Comparison of ENCODE assay signal across 26 mouse cellular contexts in the genomic region with DNA sequence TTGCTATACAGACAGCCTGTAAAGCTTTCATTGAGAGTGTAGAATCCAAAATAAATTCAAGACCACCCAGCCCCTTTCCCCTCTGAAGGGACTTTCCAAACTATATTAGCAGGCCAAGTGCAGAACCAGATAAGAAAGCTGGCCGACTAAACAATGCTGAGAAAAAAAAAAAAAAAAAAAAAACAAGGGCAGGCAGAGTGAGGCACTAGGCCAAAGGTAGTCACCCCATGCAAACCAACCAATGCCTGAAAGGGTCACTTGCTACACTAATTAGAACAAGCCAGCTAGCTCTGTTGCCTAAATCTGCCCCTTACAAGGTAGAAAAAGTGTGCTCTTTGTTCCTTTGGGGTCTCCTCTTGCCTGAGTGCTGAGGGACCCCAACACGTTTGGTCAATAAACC. TPM values are rescaled to one million over a fixed set of nuclear protein-coding genes. Genes with fewer than 3 reads are reported as not detected.
DNase-seq lines count a peak whose midpoint lies in the region; ATAC-seq and TF ChIP-seq lines count a peak whose summit lies in the region.
"Had no signal": no experiment of that assay in that cellular context is flagged by ENCODE, and none has a peak within 500 bp of the region (broad histone marks: within the 10 kb centered on the region; RNA-seq: fewer than 3 reads in every experiment).

No protein-coding gene starts in this region.

- H3K9me3 ChIP-seq in heart, embryonic 11.5 days (replicated peaks; ENCODE audit: control insufficient read depth, low read length), result no peaks in the 10 kb centered on the region
- no peaks in the 10 kb centered on the region for H3K9me3 ChIP-seq in liver, embryonic 12.5 days (replicated peaks)
- H3K9me3 ChIP-seq in MEL (replicated peaks; ENCODE audit: insufficient read depth, low read length), result no peaks in the 10 kb centered on the region
- no peaks in the 10 kb centered on the region for H3K9me3 ChIP-seq in midbrain, embryonic 11.5 days (ENCODE audit: control insufficient read depth, low read length)
- H3K9me3 ChIP-seq: embryonic facial prominence, embryonic 13.5 days; embryonic facial prominence, embryonic 15.5 days; forebrain, embryonic 10.5 days; forebrain, embryonic 12.5 days; G1E had no signal

- TF ChIP-seq RAD21 in MEL (IDR thresholded peaks at IDR 0.05; ENCODE audit: low read depth, low read length), result no peak

- no peak for TF ChIP-seq CTCF in heart, adult 2 months (IDR thresholded peaks at IDR 0.05)
- TF ChIP-seq CTCF in liver, adult 2 months (IDR thresholded peaks at IDR 0.05; ENCODE audit: low read depth, low read length), result no peak
- TF ChIP-seq CTCF in MEL (IDR thresholded peaks at IDR 0.05 in 2 of 3, conservative IDR thresholded peaks at IDR 0.05 in 1 of 3; ENCODE audit: control insufficient read depth in 1 of 3, insufficient read depth in 1 of 3, low read depth in 2 of 3, low read length in 3 of 3, poor library complexity in 1 of 3, severe bottlenecking in 1 of 3), result no peak
- TF ChIP-seq CTCF in thymus, adult 2 months (IDR thresholded peaks at IDR 0.05; ENCODE audit: borderline replicate concordance, control insufficient read depth, extremely low read depth, insufficient read depth, low read length, poor library complexity), result no peak

- H3K79me2 ChIP-seq in heart, adult 2 months (replicated peaks; ENCODE audit: control insufficient read depth, insufficient read depth, low read length), result no peaks in the 10 kb centered on the region
- no peaks in the 10 kb centered on the region for H3K79me2 ChIP-seq in liver, adult 2 months (ENCODE audit: control insufficient read depth, insufficient read depth, low read length)
- H3K79me2 ChIP-seq in MEL (ENCODE audit: control insufficient read depth, insufficient read depth, low read length, poor library complexity), result no peaks in the 10 kb centered on the region

- no peak for TF ChIP-seq POLR2A in heart, adult 2 months (IDR thresholded peaks at IDR 0.05; ENCODE audit: insufficient read depth, low read depth, low read length)
- TF ChIP-seq POLR2A in liver, adult 2 months (IDR thresholded peaks at IDR 0.05; ENCODE audit: extremely low read depth, insufficient read depth, low read length), result no peak
- TF ChIP-seq POLR2A in MEL (IDR thresholded peaks at IDR 0.05; ENCODE audit: control insufficient read depth in 1 of 2, insufficient read depth in 1 of 2, low read depth in 1 of 2, low read length in 2 of 2, poor library complexity in 1 of 2), result no peak
- TF ChIP-seq POLR2A in thymus, adult 2 months (IDR thresholded peaks at IDR 0.05; ENCODE audit: control insufficient read depth, extremely low read depth, insufficient read depth, low read length, poor library complexity), result no peak

- ATAC-seq in heart, embryonic 11.5 days (replicated peaks; ENCODE audit: insufficient number of reproducible peaks, low FRiP score, low TSS enrichment), result no peak
- no peak for ATAC-seq in liver, embryonic 12.5 days
- ATAC-seq in midbrain, embryonic 11.5 days (ENCODE audit: low FRiP score), result no peak
- ATAC-seq: forebrain, embryonic 14.5 days; forebrain, embryonic 16.5 days had no signal

- DNase-seq in heart, adult 2 months, result no peak
- peak; percentile 70 for DNase-seq in liver, adult 2 months (ENCODE audit: extremely low read depth, low read depth, low spot score)
- DNase-seq in MEL (ENCODE audit: low read depth, low spot score), result no peak
- no peak for DNase-seq in midbrain, embryonic 11.5 days (ENCODE audit: low spot score, missing footprints)
- no peak for DNase-seq in thymus, adult 2 months
- DNase-seq: adrenal gland, adult 8-10 months; adrenal gland, postnatal 14 days; adrenal gland, postnatal 36 days; cerebellum, adult 11 months; cerebellum, adult 18-20 months; cerebellum, adult 8-10 months; cerebellum, adult 9-11 months; cerebellum, postnatal 14 days; cerebellum, postnatal 36 days; embryo, embryonic 11 days had no signal

- no peak for TF ChIP-seq EP300 in heart, adult 2 months (IDR thresholded peaks at IDR 0.05; ENCODE audit: insufficient read depth, low read depth, low read length)
- no peak for TF ChIP-seq EP300 in MEL (IDR thresholded peaks at IDR 0.05; ENCODE audit: low read depth in 1 of 2, low read length in 2 of 2)

- H3K36me3 ChIP-seq in heart, adult 2 months (ENCODE audit: control insufficient read depth, insufficient read depth, low read length), result no peaks in the 10 kb centered on the region
- H3K36me3 ChIP-seq in heart, embryonic 11.5 days (ENCODE audit: control insufficient read depth, insufficient read depth, low read length), result no peaks in the 10 kb centered on the region
- no peaks in the 10 kb centered on the region for H3K36me3 ChIP-seq in liver, adult 2 months (ENCODE audit: control insufficient read depth, insufficient read depth, low read length)
- H3K36me3 ChIP-seq in liver, embryonic 12.5 days, result no peaks in the 10 kb centered on the region
- H3K36me3 ChIP-seq in MEL (ENCODE audit: control insufficient read depth in 1 of 2, insufficient read depth in 2 of 2, low read length in 2 of 2), result peaks cover 0 to 2% of the 10 kb centered on the region in 2 experiments; a peak in 1 of 4 replicates
- no peaks in the 10 kb centered on the region for H3K36me3 ChIP-seq in midbrain, embryonic 11.5 days (ENCODE audit: control insufficient read depth, insufficient read depth, low read length)
- peaks cover 19% of the 10 kb centered on the region for H3K36me3 ChIP-seq in thymus, adult 2 months (ENCODE audit: control insufficient read depth, insufficient read depth, low read length)
- H3K36me3 ChIP-seq: embryonic facial prominence, embryonic 13.5 days; embryonic facial prominence, embryonic 15.5 days; forebrain, embryonic 10.5 days; forebrain, embryonic 12.5 days; G1E had no signal

- H3K27me3 ChIP-seq in heart, adult 2 months (ENCODE audit: control insufficient read depth, insufficient read depth, low read length), result no peaks in the 10 kb centered on the region
- no peaks in the 10 kb centered on the region for H3K27me3 ChIP-seq in heart, embryonic 11.5 days (ENCODE audit: control insufficient read depth, insufficient read depth, low read length)
- no peaks in the 10 kb centered on the region for H3K27me3 ChIP-seq in liver, adult 2 months (ENCODE audit: control insufficient read depth, insufficient read depth, low read length)
- H3K27me3 ChIP-seq in liver, embryonic 12.5 days (replicated peaks), result no peaks in the 10 kb centered on the region
- no peaks in the 10 kb centered on the region for H3K27me3 ChIP-seq in MEL (ENCODE audit: control insufficient read depth in 1 of 2, insufficient read depth in 2 of 2, low read length in 2 of 2)
- H3K27me3 ChIP-seq in midbrain, embryonic 11.5 days (ENCODE audit: control insufficient read depth, insufficient read depth, low read length), result no peaks in the 10 kb centered on the region
- H3K27me3 ChIP-seq in thymus, adult 2 months (ENCODE audit: control insufficient read depth, insufficient read depth, low read length), result no peaks in the 10 kb centered on the region
- H3K27me3 ChIP-seq: embryonic facial prominence, embryonic 13.5 days; embryonic facial prominence, embryonic 15.5 days; forebrain, embryonic 12.5 days had no signal

- peak overlapping the region; percentile 60 for H3K27ac ChIP-seq in heart, adult 2 months
- no peak overlapping the region for H3K27ac ChIP-seq in heart, embryonic 11.5 days (ENCODE audit: low read depth, low read length)
- H3K27ac ChIP-seq in liver, adult 2 months (replicated peaks; ENCODE audit: insufficient read depth, low read depth, low read length), result peak overlapping the region; percentile 38; the same call in 1 of the 2 replicates
- H3K27ac ChIP-seq in liver, embryonic 12.5 days, result no peak overlapping the region
- no peak overlapping the region for H3K27ac ChIP-seq in MEL (ENCODE audit: control insufficient read depth, low read depth, low read length)
- peak overlapping the region; percentile 78 for H3K27ac ChIP-seq in brown adipose tissue, adult 24 weeks (replicated peaks; ENCODE audit: low read depth, low read length)
- no peak overlapping the region for H3K27ac ChIP-seq in midbrain, embryonic 11.5 days (ENCODE audit: low read depth, low read length)
- H3K27ac ChIP-seq in thymus, adult 2 months (ENCODE audit: control insufficient read depth, insufficient read depth, low read length), result no peak overlapping the region
- H3K27ac ChIP-seq: embryonic facial prominence, embryonic 13.5 days; embryonic facial prominence, embryonic 15.5 days; forebrain, embryonic 10.5 days; forebrain, embryonic 12.5 days had no signal

- intact Hi-C loops in heart, adult 2 months (cut with DNase I), result loop anchor here (5.0 kb wide), 1 partner anchor 92 kb away; no protein-coding TSS in a partner anchor

- no peaks in the 10 kb centered on the region; the same call in 1 of the 2 replicates for H3K4me1 ChIP-seq in heart, adult 2 months (ENCODE audit: control insufficient read depth, insufficient read depth, low read length)
- no peaks in the 10 kb centered on the region for H3K4me1 ChIP-seq in heart, embryonic 11.5 days (ENCODE audit: control insufficient read depth, insufficient read depth, low read length)
- H3K4me1 ChIP-seq in liver, adult 2 months (ENCODE audit: control insufficient read depth, insufficient read depth, low read length), result peaks cover 6% of the 10 kb centered on the region
- H3K4me1 ChIP-seq in liver, embryonic 12.5 days, result peaks cover 15% of the 10 kb centered on the region
- 0 out of 4 replicates have a peak, but pooled peaks cover 0 to 4% of the 10 kb centered on the region in 2 experiments for H3K4me1 ChIP-seq in MEL (ENCODE audit: control insufficient read depth in 1 of 2, insufficient read depth in 2 of 2, low read length in 2 of 2)
- H3K4me1 ChIP-seq in brown adipose tissue, adult 24 weeks (ENCODE audit: control insufficient read depth, insufficient read depth, insufficient read length, low read length), result peaks cover 13% of the 10 kb centered on the region
- H3K4me1 ChIP-seq in midbrain, embryonic 11.5 days (ENCODE audit: control insufficient read depth, insufficient read depth, low read length), result no peaks in the 10 kb centered on the region
- peaks cover 2% of the 10 kb centered on the region; the same call in 1 of the 2 replicates for H3K4me1 ChIP-seq in thymus, adult 2 months (replicated peaks; ENCODE audit: control insufficient read depth, insufficient read depth, low read length)
- H3K4me1 ChIP-seq: embryonic facial prominence, embryonic 13.5 days; embryonic facial prominence, embryonic 15.5 days had no signal

- no peak overlapping the region for H3K9ac ChIP-seq in heart, adult 2 months (ENCODE audit: low read depth, low read length)
- H3K9ac ChIP-seq in heart, embryonic 11.5 days (ENCODE audit: low read depth, low read length), result no peak overlapping the region
- H3K9ac ChIP-seq in liver, adult 2 months (ENCODE audit: low read depth, low read length), result no peak overlapping the region
- no peak overlapping the region for H3K9ac ChIP-seq in liver, embryonic 12.5 days
- no peak overlapping the region for H3K9ac ChIP-seq in MEL (ENCODE audit: control insufficient read depth, low read depth, low read length, poor library complexity, severe bottlenecking)
- H3K9ac ChIP-seq in midbrain, embryonic 11.5 days (ENCODE audit: low read length), result no peak overlapping the region
- H3K9ac ChIP-seq: embryonic facial prominence, embryonic 13.5 days; embryonic facial prominence, embryonic 15.5 days; forebrain, embryonic 12.5 days had no signal

- 41% methylated on average over 2 of the region's 2 CpGs for WGBS in heart, adult 2 months
- 52% methylated on average over 2 of the region's 2 CpGs for WGBS in heart, embryonic 11.5 days (ENCODE audit: insufficient replicate concordance)
- 49% methylated on average over 2 of the region's 2 CpGs for WGBS in liver, adult 2 months
- 25% methylated on average over 2 of the region's 2 CpGs for WGBS in liver, embryonic 12.5 days (ENCODE audit: insufficient replicate concordance)
- 85% methylated on average over 2 of the region's 2 CpGs for WGBS in midbrain, embryonic 11.5 days
- WGBS in thymus, adult 2 months, result 61% methylated on average over 2 of the region's 2 CpGs

- H3K4me2 ChIP-seq in heart, embryonic 11.5 days, result no peak overlapping the region
- H3K4me2 ChIP-seq in liver, embryonic 12.5 days, result no peak overlapping the region
- no peak overlapping the region for H3K4me2 ChIP-seq in midbrain, embryonic 11.5 days
- H3K4me2 ChIP-seq: embryonic facial prominence, embryonic 13.5 days; embryonic facial prominence, embryonic 15.5 days; forebrain, embryonic 12.5 days had no signal

- no peak overlapping the region for H3K4me3 ChIP-seq in heart, adult 2 months
- no peak overlapping the region for H3K4me3 ChIP-seq in heart, embryonic 11.5 days (ENCODE audit: low read depth, low read length)
- H3K4me3 ChIP-seq in liver, adult 2 months (ENCODE audit: insufficient read depth, low read depth, low read length), result no peak overlapping the region
- H3K4me3 ChIP-seq in liver, embryonic 12.5 days, result no peak overlapping the region
- H3K4me3 ChIP-seq in MEL (ENCODE audit: control insufficient read depth in 1 of 2, insufficient read depth in 1 of 2, low read depth in 2 of 2, low read length in 2 of 2), result no peak overlapping the region
- H3K4me3 ChIP-seq in brown adipose tissue, adult 24 weeks (ENCODE audit: insufficient read depth, low read depth, low read length), result no peak overlapping the region
- no peak overlapping the region for H3K4me3 ChIP-seq in midbrain, embryonic 11.5 days (ENCODE audit: low read depth, low read length)
- no peak overlapping the region for H3K4me3 ChIP-seq in thymus, adult 2 months (ENCODE audit: control insufficient read depth, insufficient read depth, low read length)
- H3K4me3 ChIP-seq: embryonic facial prominence, embryonic 13.5 days; embryonic facial prominence, embryonic 15.5 days; erythroblast, embryonic 14.5 days; forebrain, embryonic 10.5 days; forebrain, embryonic 12.5 days had no signal

RNA-seq across cellular contexts. Expression of gene Cars, which starts 5.0 kb away (rescaled TPM):
- 10 to 100 TPM; 20.2 to 21.5 TPM for total RNA-seq in heart, adult 2 months (2021)
- polyA plus RNA-seq in heart, adult 2 months (2012; rRNA removed), result 10.9 and 11.0 TPM in 2 replicates
- 27.9 and 30.6 TPM in 2 replicates for polyA plus RNA-seq in heart, embryonic 11.5 days (2014; fragmentation: Nextera tagmentation; extraction: Ambion mirVana)
- total RNA-seq in liver, adult 2 months (2014; rRNA removed), result 13.6 and 17.9 TPM in 2 replicates
- polyA plus RNA-seq in liver, adult 2 months (2012; rRNA removed), result 15.2 and 20.0 TPM in 2 replicates
- polyA plus RNA-seq in liver, embryonic 12.5 days (2016; fragmentation: Nextera tagmentation; extraction: Ambion mirVana), result 79.5 and 83.4 TPM in 2 replicates
- total RNA-seq in MEL (2012; rRNA removed), result 40.8 and 62.2 TPM in 2 replicates
- 10 to 100 TPM in 1 of 2 experiments, not detected in 1; 73.5 TPM for polyA plus RNA-seq in MEL (2012; ENCODE audit: insufficient read depth in 1 of 2, insufficient read length in 2 of 2, low read depth in 1 of 2, low replicate concordance in 2 of 2, missing spikeins in 1 of 2)
- polyA plus RNA-seq in brown adipose tissue, adult 24 weeks (2012; ENCODE audit: insufficient read depth, insufficient read length, missing spikeins), result 15.3 and 38.5 TPM in 2 replicates
- polyA plus RNA-seq in midbrain, embryonic 11.5 days (2014; fragmentation: Nextera tagmentation; extraction: Ambion mirVana), result 68.9 and 75.7 TPM in 2 replicates
- polyA plus RNA-seq in thymus, adult 2 months (2012; rRNA removed), result 22.7 and 24.5 TPM in 2 replicates

RNA-seq across cellular contexts. Expression of gene Tnfrsf26, which starts 23.6 kb away (rescaled TPM):
- total RNA-seq in heart, adult 2 months (2021), result under 1 TPM; 0.50 to 0.52 TPM
- polyA plus RNA-seq in heart, adult 2 months (2012; rRNA removed), result 0.25 and 0.88 TPM in 2 replicates
- 0.16 and 0.84 TPM in 2 replicates for polyA plus RNA-seq in heart, embryonic 11.5 days (2014; fragmentation: Nextera tagmentation; extraction: Ambion mirVana)
- total RNA-seq in liver, adult 2 months (2014; rRNA removed), result 0.37 and 0.87 TPM in 2 replicates
- polyA plus RNA-seq in liver, adult 2 months (2012; rRNA removed), result 0.12 and 0.26 TPM in 2 replicates
- polyA plus RNA-seq in liver, embryonic 12.5 days (2016; fragmentation: Nextera tagmentation; extraction: Ambion mirVana), result 0.58 and 0.61 TPM in 2 replicates
- 0.42 and 0.52 TPM in 2 replicates for total RNA-seq in MEL (2012; rRNA removed)
- under 1 TPM in 1 of 2 experiments, not detected in 1; 0.50 TPM for polyA plus RNA-seq in MEL (2012; ENCODE audit: insufficient read depth in 1 of 2, insufficient read length in 2 of 2, low read depth in 1 of 2, low replicate concordance in 2 of 2, missing spikeins in 1 of 2)
- not detected in 2 replicates for polyA plus RNA-seq in brown adipose tissue, adult 24 weeks (2012; ENCODE audit: insufficient read depth, insufficient read length, missing spikeins)
- 0.19 and 0.44 TPM in 2 replicates for polyA plus RNA-seq in midbrain, embryonic 11.5 days (2014; fragmentation: Nextera tagmentation; extraction: Ambion mirVana)
- 6.4 and 7.4 TPM in 2 replicates for polyA plus RNA-seq in thymus, adult 2 months (2012; rRNA removed)
- polyA plus RNA-seq: erythroblast, embryonic 14.5 days; forebrain, embryonic 16.5 days; G1E had no signal

RNA-seq across cellular contexts. Expression of gene Tnfrsf22, which starts 44.6 kb away (rescaled TPM):
- total RNA-seq in heart, adult 2 months (2021), result 1 to 10 TPM; 1.4 to 2.3 TPM
- 3.2 and 5.6 TPM in 2 replicates for polyA plus RNA-seq in heart, adult 2 months (2012; rRNA removed)
- 4.7 and 5.0 TPM in 2 replicates for polyA plus RNA-seq in heart, embryonic 11.5 days (2014; fragmentation: Nextera tagmentation; extraction: Ambion mirVana)
- total RNA-seq in liver, adult 2 months (2014; rRNA removed), result 0.37 and 0.40 TPM in 2 replicates
- polyA plus RNA-seq in liver, adult 2 months (2012; rRNA removed), result 0.68 and 0.93 TPM in 2 replicates
- polyA plus RNA-seq in liver, embryonic 12.5 days (2016; fragmentation: Nextera tagmentation; extraction: Ambion mirVana), result 1.3 and 1.5 TPM in 2 replicates
- 0.10 and 0.23 TPM in 2 replicates for total RNA-seq in MEL (2012; rRNA removed)
- polyA plus RNA-seq in MEL (2012; ENCODE audit: insufficient read depth in 1 of 2, insufficient read length in 2 of 2, low read depth in 1 of 2, low replicate concordance in 2 of 2, missing spikeins in 1 of 2), result 1 to 10 TPM in 1 of 2 experiments, not detected in 1; 1.1 TPM
- polyA plus RNA-seq in brown adipose tissue, adult 24 weeks (2012; ENCODE audit: insufficient read depth, insufficient read length, missing spikeins), result 2.8 and 5.9 TPM in 2 replicates
- polyA plus RNA-seq in midbrain, embryonic 11.5 days (2014; fragmentation: Nextera tagmentation; extraction: Ambion mirVana), result 8.0 and 9.5 TPM in 2 replicates
- 4.8 and 4.9 TPM in 2 replicates for polyA plus RNA-seq in thymus, adult 2 months (2012; rRNA removed)
- polyA plus RNA-seq: erythroblast, embryonic 14.5 days; G1E had no signal

RNA-seq across cellular contexts. Expression of gene Nap1l4, which starts 56.0 kb away (rescaled TPM):
- total RNA-seq in heart, adult 2 months (2021), result 100 to 1,000 TPM; 168 to 197 TPM
- polyA plus RNA-seq in heart, adult 2 months (2012; rRNA removed), result 98.4 and 147 TPM in 2 replicates
- 121 and 176 TPM in 2 replicates for polyA plus RNA-seq in heart, embryonic 11.5 days (2014; fragmentation: Nextera tagmentation; extraction: Ambion mirVana)
- 40.7 and 42.0 TPM in 2 replicates for total RNA-seq in liver, adult 2 months (2014; rRNA removed)
- 24.0 and 25.7 TPM in 2 replicates for polyA plus RNA-seq in liver, adult 2 months (2012; rRNA removed)
- polyA plus RNA-seq in liver, embryonic 12.5 days (2016; fragmentation: Nextera tagmentation; extraction: Ambion mirVana), result 129 and 131 TPM in 2 replicates
- 136 and 165 TPM in 2 replicates for total RNA-seq in MEL (2012; rRNA removed)
- 100 to 1,000 TPM in 1 of 2 experiments, not detected in 1; 186 TPM for polyA plus RNA-seq in MEL (2012; ENCODE audit: insufficient read depth in 1 of 2, insufficient read length in 2 of 2, low read depth in 1 of 2, low replicate concordance in 2 of 2, missing spikeins in 1 of 2)
- polyA plus RNA-seq in brown adipose tissue, adult 24 weeks (2012; ENCODE audit: insufficient read depth, insufficient read length, missing spikeins), result 119 and 172 TPM in 2 replicates
- 190 and 194 TPM in 2 replicates for polyA plus RNA-seq in midbrain, embryonic 11.5 days (2014; fragmentation: Nextera tagmentation; extraction: Ambion mirVana)
- 107 and 120 TPM in 2 replicates for polyA plus RNA-seq in thymus, adult 2 months (2012; rRNA removed)

Comparison
In these comparisons a context has a peak if more than half of its experiments do, and no peak if none do; other contexts are left out.
1. H3K27ac ChIP-seq: peak in heart, adult 2 months (single experiment), liver, adult 2 months (single experiment) and brown adipose tissue, adult 24 weeks (single experiment); none in heart, embryonic 11.5 days (single experiment), liver, embryonic 12.5 days (single experiment), MEL (single experiment), midbrain, embryonic 11.5 days (single experiment) and thymus, adult 2 months (single experiment).